Mouse (Mus musculus): ENCODE measurements around the gene Msi1. TPM values are rescaled to one million over a fixed set of nuclear protein-coding genes. Genes with fewer than 3 reads are reported as not detected.

Gene Msi1
- polyA plus RNA-seq, 1 experiment, result not detected

- 0 out of 2 replicates have a peak, but pooled peaks cover 4% of the 10 kb centered on the region for H3K4me1 ChIP-seq (ENCODE audit: control insufficient read depth, insufficient read depth, low read length)
- no peak overlapping the region for H3K27ac ChIP-seq (ENCODE audit: insufficient read depth, low read depth, low read length)
- no peak overlapping the region for H3K4me3 ChIP-seq (ENCODE audit: insufficient read depth, low read depth, low read length)
- WGBS, result 67% methylated on average over 9 of the region's 9 CpGs
- TF ChIP-seq CTCF (IDR thresholded peaks at IDR 0.05; ENCODE audit: insufficient read depth, low read depth, low read length) (no peak), POLR2A (IDR thresholded peaks at IDR 0.05; ENCODE audit: insufficient read depth, low read depth, low read length) (no peak)
Measured at GRCm38 (mm10) chr5:115498307-115499240, 69.2 kb downstream of the Msi1 start.

DNA sequence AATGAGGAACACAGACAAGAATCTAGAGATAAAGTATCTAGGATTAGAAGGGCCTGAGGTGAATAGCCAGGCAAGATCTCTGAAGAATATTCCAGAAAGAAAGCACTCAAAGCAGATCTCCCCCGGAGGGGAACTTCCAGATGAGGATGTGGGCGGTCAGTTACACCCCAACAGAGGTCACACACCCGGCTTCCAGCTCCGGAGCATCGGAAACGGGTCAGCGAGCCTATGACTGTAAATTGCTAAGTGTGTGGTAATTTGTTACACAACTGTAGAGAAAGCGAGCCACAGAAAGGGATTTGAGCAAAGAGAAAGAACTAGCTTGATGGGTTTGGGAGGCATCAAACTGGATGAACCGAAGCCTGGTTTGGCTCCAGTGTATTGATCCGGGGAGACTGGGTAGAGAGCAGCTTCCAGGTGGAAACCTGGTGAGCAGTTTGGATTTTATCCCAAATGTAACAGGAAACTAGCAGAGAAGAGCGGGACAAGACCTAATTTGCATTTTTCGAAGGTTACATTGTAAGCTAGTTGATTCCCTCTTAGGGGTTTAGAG, 71.1 kb downstream of the Msi1 start:
- H3K4me3 ChIP-seq (ENCODE audit: insufficient read depth, low read depth, low read length), result no peak overlapping the region
- no peak overlapping the region for H3K27ac ChIP-seq (ENCODE audit: insufficient read depth, low read depth, low read length)
- 78% methylated on average over 12 of the region's 12 CpGs for WGBS
- TF ChIP-seq CTCF (IDR thresholded peaks at IDR 0.05; ENCODE audit: insufficient read depth, low read depth, low read length) (no peak), POLR2A (IDR thresholded peaks at IDR 0.05; ENCODE audit: insufficient read depth, low read depth, low read length) (no peak)
- H3K4me1 ChIP-seq (ENCODE audit: control insufficient read depth, insufficient read depth, low read length), result 0 out of 2 replicates have a peak, but pooled peaks cover 2% of the 10 kb centered on the region

DNA sequence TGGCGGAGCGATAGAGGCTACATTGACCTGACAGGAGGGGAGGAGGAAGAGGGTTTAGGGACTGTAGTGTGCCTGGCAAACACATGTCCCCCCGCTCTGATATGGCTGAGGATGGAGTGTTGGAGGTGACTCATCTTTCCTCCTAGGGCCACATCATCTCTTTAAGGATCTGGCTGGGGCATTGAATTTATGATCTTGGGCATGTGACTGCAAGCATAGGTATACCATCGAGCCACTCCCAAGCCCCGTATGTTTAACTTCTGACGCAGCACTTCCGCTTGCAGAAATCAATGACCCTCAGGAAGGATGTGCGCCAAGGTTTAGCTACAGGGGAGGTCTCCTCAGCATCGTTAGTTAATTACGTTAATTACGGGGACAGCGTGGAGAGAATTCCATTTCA, 73.6 kb downstream of the Msi1 start:
- no peak overlapping the region for H3K27ac ChIP-seq (ENCODE audit: insufficient read depth, low read depth, low read length)
- H3K4me3 ChIP-seq (ENCODE audit: insufficient read depth, low read depth, low read length), result no peak overlapping the region
- 56% methylated on average over 12 of the region's 12 CpGs for WGBS
- peaks cover 12% of the 10 kb centered on the region for H3K4me1 ChIP-seq (ENCODE audit: control insufficient read depth, insufficient read depth, low read length)
- no peak for TF ChIP-seq POLR2A (IDR thresholded peaks at IDR 0.05; ENCODE audit: insufficient read depth, low read depth, low read length)
- no peak for TF ChIP-seq CTCF (IDR thresholded peaks at IDR 0.05; ENCODE audit: insufficient read depth, low read depth, low read length)

Other genes with a start within 250 kb of the Msi1 start
- gene Cabp1, start 235.2 kb upstream of the Msi1 start, polyA plus RNA-seq (2012; ENCODE audit: insufficient read depth, insufficient read length, low replicate concordance, missing spikeins), result not detected in 2 replicates
- gene Pop5, start 193.8 kb upstream of the Msi1 start, polyA plus RNA-seq (2012; ENCODE audit: insufficient read depth, insufficient read length, low replicate concordance, missing spikeins), result not detected in 2 replicates
- gene Rnf10, start 156.7 kb upstream of the Msi1 start, polyA plus RNA-seq (2012; ENCODE audit: insufficient read depth, insufficient read length, low replicate concordance, missing spikeins), result 496 TPM in 1 of 2 replicates, not detected in the other
- not detected in 2 replicates for gene Coq5, start 149.9 kb upstream of the Msi1 start, polyA plus RNA-seq (2012; ENCODE audit: insufficient read depth, insufficient read length, low replicate concordance, missing spikeins)
- 797 TPM in 1 of 2 replicates, not detected in the other for gene Dynll1, start 128.6 kb upstream of the Msi1 start, polyA plus RNA-seq (2012; ENCODE audit: insufficient read depth, insufficient read length, low replicate concordance, missing spikeins)
- gene Srsf9, start 102.4 kb upstream of the Msi1 start, polyA plus RNA-seq (2012; ENCODE audit: insufficient read depth, insufficient read length, low replicate concordance, missing spikeins), result not detected in 2 replicates
- not detected in 2 replicates for gene Gatc, start 88.4 kb upstream of the Msi1 start, polyA plus RNA-seq (2012; ENCODE audit: insufficient read depth, insufficient read length, low replicate concordance, missing spikeins)
- not detected in 2 replicates for gene Triap1, start 88.4 kb upstream of the Msi1 start, polyA plus RNA-seq (2012; ENCODE audit: insufficient read depth, insufficient read length, low replicate concordance, missing spikeins)
- not detected in 2 replicates for gene Cox6a1, start 80.6 kb upstream of the Msi1 start, polyA plus RNA-seq (2012; ENCODE audit: insufficient read depth, insufficient read length, low replicate concordance, missing spikeins)
- not detected in 2 replicates for gene Pla2g1b, start 36.7 kb downstream of the Msi1 start, polyA plus RNA-seq (2012; ENCODE audit: insufficient read depth, insufficient read length, low replicate concordance, missing spikeins)
- not detected in 2 replicates for gene Sirt4, start 55.1 kb downstream of the Msi1 start, polyA plus RNA-seq (2012; ENCODE audit: insufficient read depth, insufficient read length, low replicate concordance, missing spikeins)
- gene Pxn, start 77.1 kb downstream of the Msi1 start, polyA plus RNA-seq (2012; ENCODE audit: insufficient read depth, insufficient read length, low replicate concordance, missing spikeins), result not detected in 2 replicates
- 613 and 1,282 TPM in 2 replicates for gene Rplp0, start 129.9 kb downstream of the Msi1 start, polyA plus RNA-seq (2012; ENCODE audit: insufficient read depth, insufficient read length, low replicate concordance, missing spikeins)
- gene Gcn1l1, start 135.7 kb downstream of the Msi1 start, polyA plus RNA-seq (2012; ENCODE audit: insufficient read depth, insufficient read length, low replicate concordance, missing spikeins), result not detected in 2 replicates
- not detected in 2 replicates for gene Rab35, start 202.3 kb downstream of the Msi1 start, polyA plus RNA-seq (2012; ENCODE audit: insufficient read depth, insufficient read length, low replicate concordance, missing spikeins)

All from olfactory bulb, adult 2 months (tissue).